Mouse (Mus musculus) kidney, postnatal 4 days (tissue): ENCODE measurements around the gene Fndc7.
"Not testable (repeated sequence)": the region's sequence is repeated elsewhere in the genome, so short reads cannot be mapped to it uniquely, and the experiment has no call there.

Experiments
- DNase-seq, 2 experiments: peaks; one replicate each; pipeline ENCODE4 v3.0.0; 2021; ENCODE audit warnings: mixed read lengths in 2 of 2

The Fndc7 gene

GRCm38 (mm10) chr3:108886934-108887617 is 2.7 kb downstream of the Fndc7 start:
- no peak for DNase-seq

GRCm38 (mm10) chr3:108885686-108886530 is 3.9 kb downstream of the Fndc7 start:
- no peak for DNase-seq

GRCm38 (mm10) chr3:108884706-108885289 is 5.0 kb downstream of the Fndc7 start:
- DNase-seq = no peak

GRCm38 (mm10) chr3:108883067-108883466 is 6.7 kb downstream of the Fndc7 start:
- no peak for DNase-seq

GRCm38 (mm10) chr3:108881873-108882272 is 7.9 kb downstream of the Fndc7 start:
- peak in 1 of 2 experiments; percentile 11 for DNase-seq

GRCm38 (mm10) chr3:108880544-108881507 is 9.0 kb downstream of the Fndc7 start:
- DNase-seq = peak; percentile 45 to 51

GRCm38 (mm10) chr3:108879836-108880435 is 9.9 kb downstream of the Fndc7 start:
- DNase-seq = no peak

GRCm38 (mm10) chr3:108879129-108879528 is 10.7 kb downstream of the Fndc7 start:
- DNase-seq = no peak

GRCm38 (mm10) chr3:108870631-108871030 is 19.2 kb downstream of the Fndc7 start:
- no peak for DNase-seq

GRCm38 (mm10) chr3:108867449-108867848 is 22.4 kb downstream of the Fndc7 start:
- no peak for DNase-seq

GRCm38 (mm10) chr3:108865676-108866075 is 24.1 kb downstream of the Fndc7 start:
- no peak for DNase-seq

- no peak for DNase-seq
Measured at GRCm38 (mm10) chr3:108865129-108865528, 24.7 kb downstream of the Fndc7 start.

GRCm38 (mm10) chr3:108863091-108863490 is 26.7 kb downstream of the Fndc7 start:
- no peak for DNase-seq

GRCm38 (mm10) chr3:108862282-108862681 is 27.5 kb downstream of the Fndc7 start:
- DNase-seq = not testable (repeated sequence)

GRCm38 (mm10) chr3:108860786-108861185 is 29.0 kb downstream of the Fndc7 start:
- DNase-seq = no peak

GRCm38 (mm10) chr3:108858231-108858770 is 31.5 kb downstream of the Fndc7 start:
- peak; percentile 15 to 36 for DNase-seq

- no peak for DNase-seq
Measured at GRCm38 (mm10) chr3:108857714-108858113, 32.1 kb downstream of the Fndc7 start.

GRCm38 (mm10) chr3:108857124-108857470 is 32.7 kb downstream of the Fndc7 start:
- DNase-seq = no peak

- peak; percentile 49 to 67 for DNase-seq
Measured at GRCm38 (mm10) chr3:108856386-108857123, 33.3 kb downstream of the Fndc7 start.

- peak; percentile 51 to 68 for DNase-seq
Measured at GRCm38 (mm10) chr3:108855864-108856263, 33.9 kb downstream of the Fndc7 start.

- DNase-seq = peak in 1 of 2 experiments; percentile 24
Measured at GRCm38 (mm10) chr3:108855371-108855770, 34.4 kb downstream of the Fndc7 start.
